In genomic region chr8:58943773-58944172, GRCm38 (mm10) we compare ENCODE assay signal across 37 mouse cellular contexts. TPM values are rescaled to one million over a fixed set of nuclear protein-coding genes. Genes with fewer than 3 reads are reported as not detected.
"Had no signal": no experiment of that assay in that cellular context is flagged by ENCODE, and none has a peak within 500 bp of the region (broad histone marks: within the 10 kb centered on the region; RNA-seq: fewer than 3 reads in every experiment).

No protein-coding gene starts in this region.

- H3K36me3 ChIP-seq: limb, embryonic 10.5 days; limb, embryonic 12.5 days; limb, embryonic 13.5 days; limb, embryonic 15.5 days; liver, embryonic 12.5 days; liver, embryonic 13.5 days; liver, embryonic 15.5 days; lung, embryonic 15.5 days; midbrain, embryonic 10.5 days; midbrain, embryonic 12.5 days; midbrain, embryonic 13.5 days; midbrain, embryonic 15.5 days; neural tube, embryonic 12.5 days had no signal

- H3K27me3 ChIP-seq: limb, embryonic 12.5 days; limb, embryonic 13.5 days; limb, embryonic 15.5 days; liver, embryonic 12.5 days; liver, embryonic 13.5 days; liver, embryonic 15.5 days; lung, embryonic 15.5 days; megakaryocyte, embryonic 14.5 days; midbrain, embryonic 12.5 days; midbrain, embryonic 13.5 days; midbrain, embryonic 15.5 days; neural tube, embryonic 12.5 days had no signal

- ATAC-seq: liver, embryonic 12.5 days; liver, postnatal 0 days; lung, postnatal 0 days; midbrain, embryonic 13.5 days; midbrain, embryonic 15.5 days; midbrain, embryonic 16.5 days had no signal

- H3K9me3 ChIP-seq: limb, embryonic 10.5 days; limb, embryonic 12.5 days; limb, embryonic 13.5 days; limb, embryonic 15.5 days; liver, embryonic 12.5 days; liver, embryonic 13.5 days; liver, embryonic 15.5 days; lung, embryonic 15.5 days; megakaryocyte, embryonic 14.5 days; midbrain, embryonic 10.5 days; midbrain, embryonic 12.5 days; midbrain, embryonic 13.5 days; midbrain, embryonic 15.5 days; neural tube, embryonic 12.5 days had no signal

- H3K4me1 ChIP-seq: limb, embryonic 10.5 days; limb, embryonic 12.5 days; limb, embryonic 13.5 days; limb, embryonic 15.5 days; liver, embryonic 12.5 days; liver, embryonic 13.5 days; liver, embryonic 15.5 days; lung, embryonic 15.5 days; megakaryocyte, embryonic 14.5 days; midbrain, embryonic 10.5 days; midbrain, embryonic 12.5 days; midbrain, embryonic 13.5 days; midbrain, embryonic 15.5 days; neural tube, embryonic 12.5 days had no signal

- H3K4me3 ChIP-seq: limb, embryonic 10.5 days; limb, embryonic 12.5 days; limb, embryonic 13.5 days; limb, embryonic 15.5 days; liver, embryonic 12.5 days; liver, embryonic 13.5 days; liver, embryonic 15.5 days; lung, embryonic 15.5 days; megakaryocyte, embryonic 14.5 days; midbrain, embryonic 10.5 days; midbrain, embryonic 12.5 days; midbrain, embryonic 13.5 days; midbrain, embryonic 15.5 days; myocyte; neural tube, embryonic 12.5 days had no signal

- DNase-seq: left cerebral cortex, postnatal 4 days; liver; liver, embryonic 13.5 days; liver, postnatal 0 days; lung, adult 18-20 months; lung, adult 2 months; lung, embryonic 14.5 days; lung, postnatal 10 days; lung, postnatal 14 days; lung, postnatal 36 days; lung, postnatal 4 days; midbrain, embryonic 14.5 days had no signal

RNA-seq across cellular contexts. Expression of gene Galntl6, which starts 31.3 kb away (rescaled TPM):
- total RNA-seq: liver, adult 2 months; megakaryocyte progenitor cell, adult 5-6 weeks; megakaryocyte-erythroid progenitor cell, adult 5-6 weeks; monocyte, adult 5-6 weeks had no signal
- polyA plus RNA-seq: liver, adult 2 months; liver, embryonic 14.5 days; liver, embryonic 15.5 days; liver, embryonic 16.5 days; liver, postnatal 0 days; macrophage; myocyte had no signal

RNA-seq across cellular contexts. Expression of gene BC030500, which starts 32.2 kb away (rescaled TPM):
- total RNA-seq: liver, adult 2 months; megakaryocyte progenitor cell, adult 5-6 weeks; megakaryocyte, adult 5-6 weeks; megakaryocyte-erythroid progenitor cell, adult 5-6 weeks; monocyte, adult 5-6 weeks had no signal
- polyA plus RNA-seq: liver, adult 2 months; liver, embryonic 11.5 days; liver, embryonic 12.5 days; liver, embryonic 13.5 days; liver, embryonic 14.5 days; liver, embryonic 15.5 days; liver, embryonic 16.5 days; liver, postnatal 0 days; macrophage had no signal
